Mouse (Mus musculus) T-cell, adult 2 months (primary cell): ENCODE data around the gene Tmcc1.

Experiments
- DNase-seq: peaks from one replicate; pipeline ENCODE4 v3.0.0; 2022; ENCODE audit warnings: low spot score

Gene Tmcc1

GRCm38 (mm10) chr6:115971273-115972060 lies 221.8 kb downstream of the Tmcc1 start:
- DNase-seq: peak; percentile 18

GRCm38 (mm10) chr6:115969952-115970351 lies 223.3 kb downstream of the Tmcc1 start:
- DNase-seq: no peak

GRCm38 (mm10) chr6:115969103-115969502 lies 224.2 kb downstream of the Tmcc1 start:
- DNase-seq: no peak

DNA sequence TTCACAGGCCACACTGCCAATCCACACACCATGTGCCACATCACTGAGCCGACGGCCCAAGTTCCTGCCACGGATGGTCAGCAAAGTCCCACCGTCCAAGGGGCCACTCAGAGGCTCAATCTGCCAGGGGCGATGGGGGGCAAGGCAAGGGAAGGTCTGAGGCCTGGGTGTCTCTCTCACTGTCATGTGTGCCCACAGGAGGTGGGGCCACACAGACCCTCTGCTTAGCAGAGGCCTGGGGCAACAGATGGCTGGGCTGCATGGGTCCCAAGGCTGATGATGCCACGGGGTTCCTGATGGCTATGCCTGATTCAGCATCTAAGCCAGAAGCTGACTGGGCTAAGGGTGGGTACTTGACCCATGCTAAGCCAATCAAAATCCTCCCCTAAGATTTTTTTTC lies 224.6 kb downstream of the Tmcc1 start:
- DNase-seq: no peak
